Mouse (Mus musculus): Measurements from ENCODE around the gene Mettl7a2.
"Not testable (repeated sequence)": the region's sequence is repeated elsewhere in the genome, so short reads cannot be mapped to it uniquely, and the experiment has no call there.

The Mettl7a2 gene

GRCm38 (mm10) chr15:100352711-100353250, at the start of gene Mettl7a2, which contains the start of gene Methig1:
TSS of gene Mettl7a2 (plus strand) at chr15:100353200.
TSS of gene Methig1 (plus strand) at chr15:100353149.
- DNase-seq (ENCODE audit: low read depth, low spot score), result no peak

GRCm38 (mm10) chr15:100303428-100304018, 49.5 kb upstream of the Mettl7a2 start:
- no peak for DNase-seq (ENCODE audit: low read depth, low spot score)

- DNase-seq (ENCODE audit: low read depth, low spot score), result no peak
Observed at GRCm38 (mm10) chr15:100304019-100304991, 48.7 kb upstream of the Mettl7a2 start, which contains the start of gene Mettl7a1. TSS of gene Mettl7a1 (plus strand) at chr15:100304140.

- DNase-seq (ENCODE audit: low read depth, low spot score), result no peak
Observed at GRCm38 (mm10) chr15:100306201-100306600, 46.8 kb upstream of the Mettl7a2 start.

- not testable (repeated sequence) for DNase-seq (ENCODE audit: low read depth, low spot score)
Observed at GRCm38 (mm10) chr15:100307438-100308096, 45.4 kb upstream of the Mettl7a2 start.

GRCm38 (mm10) chr15:100312346-100312745, 40.7 kb upstream of the Mettl7a2 start:
- DNase-seq (ENCODE audit: low read depth, low spot score), result no peak

GRCm38 (mm10) chr15:100314448-100315145, 38.4 kb upstream of the Mettl7a2 start:
- no peak for DNase-seq (ENCODE audit: low read depth, low spot score)

- not testable (repeated sequence) for DNase-seq (ENCODE audit: low read depth, low spot score)
Observed at GRCm38 (mm10) chr15:100318014-100318671, 34.9 kb upstream of the Mettl7a2 start.

GRCm38 (mm10) chr15:100319884-100320283, 33.1 kb upstream of the Mettl7a2 start:
- DNase-seq (ENCODE audit: low read depth, low spot score), result no peak

- no peak for DNase-seq (ENCODE audit: low read depth, low spot score)
Observed at GRCm38 (mm10) chr15:100320295-100320905, 32.6 kb upstream of the Mettl7a2 start.

- DNase-seq (ENCODE audit: low read depth, low spot score), result no peak
Observed at GRCm38 (mm10) chr15:100321134-100321533, 31.9 kb upstream of the Mettl7a2 start.

GRCm38 (mm10) chr15:100324021-100324591, 28.9 kb upstream of the Mettl7a2 start:
- no peak for DNase-seq (ENCODE audit: low read depth, low spot score)

GRCm38 (mm10) chr15:100325235-100325634, 27.8 kb upstream of the Mettl7a2 start:
- no peak for DNase-seq (ENCODE audit: low read depth, low spot score)

GRCm38 (mm10) chr15:100328089-100328488, 24.9 kb upstream of the Mettl7a2 start:
- DNase-seq (ENCODE audit: low read depth, low spot score), result not testable (repeated sequence)

- DNase-seq (ENCODE audit: low read depth, low spot score), result not testable (repeated sequence)
Observed at GRCm38 (mm10) chr15:100329336-100329735, 23.7 kb upstream of the Mettl7a2 start.

- no peak for DNase-seq (ENCODE audit: low read depth, low spot score)
Observed at GRCm38 (mm10) chr15:100330739-100331138, 22.3 kb upstream of the Mettl7a2 start.

- not testable (repeated sequence) for DNase-seq (ENCODE audit: low read depth, low spot score)
Observed at GRCm38 (mm10) chr15:100332077-100332961, 20.7 kb upstream of the Mettl7a2 start.

- DNase-seq (ENCODE audit: low read depth, low spot score), result no peak
Observed at GRCm38 (mm10) chr15:100334629-100335028, 18.4 kb upstream of the Mettl7a2 start, which contains the start of gene Mettl7a3. TSS of gene Mettl7a3 (plus strand) at chr15:100334929.
